Mouse (Mus musculus): ENCODE measurements around the gene Cfap65.

DNA sequence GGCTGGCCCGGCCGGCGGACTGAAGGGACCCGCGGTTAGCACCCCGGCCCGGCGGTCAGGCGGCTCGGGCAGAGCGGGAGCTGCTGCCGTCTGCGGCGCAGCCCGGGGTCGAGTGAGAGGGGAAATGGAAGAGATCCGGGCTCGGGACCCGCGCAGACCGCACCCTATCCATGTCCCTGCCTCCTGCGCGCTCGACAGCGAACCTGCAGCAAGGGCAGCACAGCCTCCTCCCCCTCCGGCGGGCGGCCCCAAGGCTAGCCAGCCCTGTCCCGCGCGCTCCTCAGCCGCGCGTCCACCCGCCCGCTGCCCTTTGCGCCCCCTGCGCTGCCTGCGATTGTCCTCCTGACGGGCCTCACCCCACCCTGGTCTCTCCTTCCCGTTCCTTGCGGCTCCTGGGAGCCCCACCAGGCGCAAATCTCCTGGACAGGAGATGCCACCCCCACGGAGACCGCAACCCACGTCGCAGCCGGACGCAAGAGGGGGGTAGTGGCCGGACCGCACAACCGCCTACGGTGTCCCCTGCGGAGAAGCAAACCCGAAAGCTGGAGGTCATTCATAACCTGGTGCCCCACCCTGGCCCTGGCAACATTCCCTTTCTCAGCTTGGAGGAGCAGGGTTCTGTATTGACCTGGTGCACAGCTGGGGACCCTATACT is 16.3 kb upstream of the Cfap65 start, which contains the start of gene Ihh:
- TF ChIP-seq CTCF (IDR thresholded peaks at IDR 0.05; ENCODE audit: borderline replicate concordance, control insufficient read depth, extremely low read depth, insufficient read depth, low read length, poor library complexity) (no peak), POLR2A (IDR thresholded peaks at IDR 0.05; ENCODE audit: control insufficient read depth, extremely low read depth, insufficient read depth, low read length, poor library complexity) (no peak)
